Mouse (Mus musculus) WW6 (cell line): ENCODE results near the gene Phlpp2.

Experiments
- DNase-seq: peaks from one replicate; pipeline ENCODE4 v3.0.0-alpha.2; 2013; ENCODE audit warnings: low read depth, low spot score

The Phlpp2 gene

GRCm38 (mm10) chr8:109902379-109902778 is 34.0 kb downstream of the Phlpp2 start:
- DNase-seq = no peak

- no peak for DNase-seq
Observed at GRCm38 (mm10) chr8:109903909-109904469, 35.6 kb downstream of the Phlpp2 start.

GRCm38 (mm10) chr8:109904928-109905668 is 36.8 kb downstream of the Phlpp2 start:
- DNase-seq = no peak

- no peak for DNase-seq
Observed at GRCm38 (mm10) chr8:109906907-109907306, 38.6 kb downstream of the Phlpp2 start.

GRCm38 (mm10) chr8:109907376-109907775 is 39.0 kb downstream of the Phlpp2 start:
- DNase-seq = no peak

- no peak for DNase-seq
Observed at GRCm38 (mm10) chr8:109917277-109917676, 48.9 kb downstream of the Phlpp2 start.

- no peak for DNase-seq
Observed at GRCm38 (mm10) chr8:109920406-109921390, 52.4 kb downstream of the Phlpp2 start.

- no peak for DNase-seq
Observed at GRCm38 (mm10) chr8:109941606-109942360, 73.4 kb downstream of the Phlpp2 start.

- no peak for DNase-seq
Observed at GRCm38 (mm10) chr8:109945153-109945632, 76.9 kb downstream of the Phlpp2 start.

- no peak for DNase-seq
Observed at GRCm38 (mm10) chr8:109945694-109946093, 77.4 kb downstream of the Phlpp2 start.

GRCm38 (mm10) chr8:109946272-109946671 is 77.9 kb downstream of the Phlpp2 start:
- DNase-seq = no peak

GRCm38 (mm10) chr8:109947447-109948284 is 79.3 kb downstream of the Phlpp2 start:
- DNase-seq = peak; percentile 52

GRCm38 (mm10) chr8:109948285-109948564 is 79.9 kb downstream of the Phlpp2 start:
- no peak for DNase-seq

GRCm38 (mm10) chr8:109952171-109952570 is 83.8 kb downstream of the Phlpp2 start:
- DNase-seq = no peak

- no peak for DNase-seq
Observed at GRCm38 (mm10) chr8:109954486-109954948, 86.2 kb downstream of the Phlpp2 start.

- DNase-seq = peak; percentile 84
Observed at GRCm38 (mm10) chr8:109957167-109958028, 89.1 kb downstream of the Phlpp2 start.

GRCm38 (mm10) chr8:109958036-109958655 is 89.8 kb downstream of the Phlpp2 start:
- no peak for DNase-seq

- no peak for DNase-seq
Observed at GRCm38 (mm10) chr8:109959112-109959511, 90.8 kb downstream of the Phlpp2 start.
